Mouse (Mus musculus) brain, adult 2 months (tissue): ENCODE data around the gene Arl15.

Experiments used
- DNase-seq: peaks from one replicate; pipeline ENCODE4 v3.0.0; 2011; ENCODE audit warnings: low read depth, low spot score

The Arl15 gene

DNA sequence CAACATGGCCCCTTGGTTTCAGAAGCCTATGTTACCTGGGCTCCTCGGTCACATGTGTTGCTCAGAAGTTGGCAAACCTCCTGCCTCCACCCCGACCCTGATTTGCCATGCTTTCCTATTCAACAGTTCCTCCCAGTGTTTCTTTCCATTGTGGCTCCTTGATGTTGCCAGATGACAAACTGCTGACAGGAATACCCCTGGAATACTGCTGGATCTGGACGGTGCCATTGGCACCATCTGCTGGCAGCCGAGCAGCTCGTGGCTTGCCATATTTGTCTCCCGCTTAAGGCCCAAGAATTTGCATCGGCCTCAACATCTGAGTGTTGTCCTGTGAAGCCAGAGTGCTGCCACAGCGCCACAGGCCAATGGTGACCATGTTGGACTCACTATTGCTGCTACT is 348.5 kb downstream of the Arl15 start:
- DNase-seq, result peak; percentile 33

DNA sequence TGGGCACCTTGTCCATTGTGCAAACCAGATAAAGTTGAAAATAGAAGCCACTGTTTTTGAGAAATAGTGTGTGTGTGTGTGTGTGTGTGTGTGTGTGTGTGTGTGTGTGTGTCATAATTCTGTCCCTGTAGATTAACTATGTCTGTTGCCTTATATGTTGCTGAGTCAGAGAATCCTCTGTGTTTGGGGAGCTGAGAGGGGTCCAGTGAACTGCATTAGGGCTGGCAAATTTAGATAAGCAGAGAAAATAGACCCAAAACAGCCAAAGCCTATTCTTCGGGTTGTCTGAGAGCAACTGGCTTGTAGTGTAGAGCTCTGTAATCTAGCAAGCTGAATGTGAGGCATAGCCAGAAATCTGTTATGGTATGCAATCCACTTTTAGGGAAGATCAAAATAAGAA is 348.9 kb downstream of the Arl15 start:
- no peak for DNase-seq

DNA sequence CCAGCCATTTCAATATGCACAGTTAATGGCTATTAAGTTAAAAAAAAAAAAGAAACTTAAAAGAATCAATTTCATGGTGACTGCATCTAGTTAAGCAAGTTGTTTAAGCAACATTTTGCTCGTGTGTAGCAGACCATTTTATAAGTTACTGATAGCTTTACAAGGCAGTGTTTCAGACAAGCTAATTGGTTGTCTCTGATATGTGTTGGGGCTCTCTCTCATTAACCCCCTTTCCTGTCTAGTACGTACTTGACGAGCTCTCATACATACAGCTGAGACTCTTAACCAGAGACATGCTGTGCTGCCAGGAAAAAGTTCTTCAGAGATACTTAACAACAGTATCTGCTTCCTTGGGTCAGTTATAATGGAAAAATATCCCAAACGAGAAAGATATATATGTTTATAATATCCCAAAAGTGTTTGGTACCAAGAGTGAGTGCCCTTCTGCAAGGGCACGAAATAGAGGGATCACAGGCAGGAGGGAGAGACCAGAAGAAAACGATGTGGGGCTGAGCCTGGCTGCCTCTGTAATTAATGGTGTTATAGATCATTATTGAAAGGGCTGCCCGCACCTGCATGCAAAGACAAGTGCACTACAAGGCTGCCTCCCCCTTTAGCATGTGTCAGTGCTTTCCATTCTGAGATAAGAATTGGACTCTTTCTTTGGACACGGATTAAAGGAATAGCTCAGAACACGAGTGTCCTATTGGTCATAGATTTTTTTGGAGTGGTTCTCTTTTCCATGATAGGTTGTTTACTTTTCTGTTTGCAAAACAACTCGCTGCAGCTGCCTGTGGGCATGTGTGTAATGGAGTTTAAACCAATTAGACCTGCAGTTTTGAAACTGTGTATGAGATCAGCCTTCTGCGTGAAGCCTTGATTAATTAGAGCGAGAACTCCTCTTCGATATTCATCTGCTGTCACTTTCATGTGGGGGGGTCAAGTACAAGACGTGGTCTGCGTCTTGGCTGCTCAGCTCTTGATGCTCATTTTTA is 350.0 kb downstream of the Arl15 start:
- no peak for DNase-seq

DNA sequence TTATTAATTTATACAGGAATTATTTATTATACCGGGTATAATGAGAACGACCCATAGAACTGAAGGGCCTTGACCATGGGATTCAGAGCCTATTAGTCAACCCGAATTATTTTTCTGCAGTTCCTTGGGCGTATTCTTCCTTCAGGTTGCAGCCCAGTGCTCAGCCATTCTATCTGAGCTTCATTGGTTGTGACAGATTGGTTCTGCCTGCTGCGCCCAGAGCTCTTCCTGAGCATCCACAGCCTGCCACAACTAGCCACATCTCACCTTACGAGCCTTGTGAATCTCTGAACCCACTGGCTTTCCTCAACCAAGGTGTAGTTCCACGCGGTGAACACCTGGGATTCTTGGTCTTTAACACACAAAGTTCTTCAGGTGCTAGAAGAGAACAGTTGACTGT is 350.9 kb downstream of the Arl15 start:
- DNase-seq, result no peak

DNA sequence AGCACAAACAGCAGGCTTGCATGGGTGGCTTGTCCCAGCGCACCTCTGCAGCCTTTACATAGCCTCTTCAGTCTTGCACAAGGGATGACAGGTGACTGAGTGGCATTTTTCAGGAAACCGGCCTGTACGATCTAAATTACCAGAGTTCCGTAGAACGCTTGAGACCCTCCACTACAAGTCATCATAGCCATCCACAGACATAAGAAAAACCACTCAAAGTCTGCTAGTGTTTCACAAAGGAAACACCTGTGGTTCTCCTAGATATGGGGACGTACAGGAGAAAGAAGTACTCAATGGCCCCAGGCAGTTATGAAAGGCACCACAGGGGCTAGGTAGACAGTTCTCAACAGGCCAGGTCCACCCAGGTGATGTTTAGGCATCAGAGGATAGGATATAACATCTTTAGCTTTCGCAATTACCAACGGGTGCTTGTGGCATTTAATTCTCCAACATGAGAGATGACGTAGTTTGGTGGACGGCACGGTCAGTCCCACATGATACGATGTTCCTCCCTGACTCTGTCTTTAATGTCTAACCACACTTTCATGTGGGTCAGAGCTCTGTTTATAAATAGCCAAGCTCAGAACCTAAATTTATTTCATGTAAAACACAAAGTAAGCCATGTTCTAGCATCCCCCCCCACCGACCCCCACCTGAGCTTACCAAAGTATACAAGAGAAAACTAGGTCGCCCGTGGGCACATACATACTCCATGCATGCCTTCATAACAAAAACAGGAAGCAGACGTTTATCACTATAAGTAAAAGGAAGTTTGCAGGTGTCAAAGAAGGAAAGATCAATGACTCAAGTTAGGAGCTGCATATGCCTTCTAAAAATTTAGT is 356.8 kb downstream of the Arl15 start:
- DNase-seq, result no peak

DNA sequence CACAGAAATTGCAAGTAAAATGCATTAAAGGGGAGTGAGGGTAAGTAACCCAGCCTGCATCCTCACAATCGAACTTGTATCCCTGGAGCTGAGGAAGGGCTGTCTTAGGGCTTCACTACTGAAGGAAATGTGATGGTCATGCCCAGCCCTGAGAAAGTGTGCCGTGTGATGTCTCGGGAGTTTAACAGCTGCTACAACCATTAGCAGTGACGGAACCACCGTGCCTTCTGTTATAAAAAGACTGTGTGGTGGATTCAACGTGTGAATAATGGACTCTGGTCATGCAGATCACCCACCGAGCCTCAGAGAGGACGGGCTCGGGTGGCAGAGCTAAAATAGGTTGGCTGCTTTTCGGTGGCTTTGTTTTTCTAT is 357.4 kb downstream of the Arl15 start:
- DNase-seq, result no peak

DNA sequence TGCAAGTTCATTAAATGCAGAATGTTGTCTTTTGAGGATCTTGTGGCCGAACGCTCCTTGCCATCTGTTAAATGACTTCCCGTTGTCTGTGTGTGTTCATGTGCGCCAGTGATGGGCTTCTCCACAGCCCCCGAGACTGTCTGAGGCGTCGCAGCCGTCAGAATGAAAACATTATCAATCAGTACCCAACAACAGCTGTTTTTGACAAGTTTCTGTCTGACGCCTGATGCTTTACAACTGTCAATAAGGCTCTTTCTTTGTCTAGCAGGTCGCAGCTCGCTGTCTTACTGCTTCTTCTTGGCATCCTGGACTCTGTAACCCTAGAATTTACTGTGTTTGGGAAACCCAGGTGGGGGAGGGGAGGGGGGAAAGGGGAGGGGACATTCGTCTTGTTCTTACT is 362.4 kb downstream of the Arl15 start:
- no peak for DNase-seq

DNA sequence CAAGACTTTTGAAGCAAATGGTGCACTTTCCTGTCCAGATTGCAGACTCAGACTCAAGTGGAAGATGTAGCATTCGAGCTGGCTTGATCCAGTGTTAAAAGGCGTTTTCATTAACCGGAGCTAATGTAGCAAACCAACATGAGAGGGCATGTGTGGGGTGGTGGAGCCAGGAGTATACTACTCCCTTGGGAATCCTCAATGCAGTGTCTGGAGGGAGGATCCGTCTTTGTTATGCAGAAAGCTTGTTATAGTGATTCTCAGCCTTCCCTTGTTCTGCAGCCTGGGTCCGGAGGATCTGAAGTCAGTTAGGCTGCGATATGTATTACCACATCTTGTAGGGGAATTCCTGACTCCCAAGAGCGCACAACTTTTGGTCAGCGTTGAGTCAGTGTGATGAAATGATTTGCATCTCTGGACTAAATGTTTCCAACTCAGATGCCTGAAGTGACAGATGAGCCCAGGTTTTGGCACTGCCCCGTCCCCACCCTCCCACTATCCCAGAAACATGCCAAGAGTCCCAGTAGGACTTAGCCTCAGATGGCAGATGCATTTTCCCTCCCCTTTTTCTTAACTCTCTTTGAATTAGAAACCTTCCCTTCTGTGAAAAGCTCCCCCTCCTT is 363.9 kb downstream of the Arl15 start:
- peak; percentile 38 for DNase-seq

DNA sequence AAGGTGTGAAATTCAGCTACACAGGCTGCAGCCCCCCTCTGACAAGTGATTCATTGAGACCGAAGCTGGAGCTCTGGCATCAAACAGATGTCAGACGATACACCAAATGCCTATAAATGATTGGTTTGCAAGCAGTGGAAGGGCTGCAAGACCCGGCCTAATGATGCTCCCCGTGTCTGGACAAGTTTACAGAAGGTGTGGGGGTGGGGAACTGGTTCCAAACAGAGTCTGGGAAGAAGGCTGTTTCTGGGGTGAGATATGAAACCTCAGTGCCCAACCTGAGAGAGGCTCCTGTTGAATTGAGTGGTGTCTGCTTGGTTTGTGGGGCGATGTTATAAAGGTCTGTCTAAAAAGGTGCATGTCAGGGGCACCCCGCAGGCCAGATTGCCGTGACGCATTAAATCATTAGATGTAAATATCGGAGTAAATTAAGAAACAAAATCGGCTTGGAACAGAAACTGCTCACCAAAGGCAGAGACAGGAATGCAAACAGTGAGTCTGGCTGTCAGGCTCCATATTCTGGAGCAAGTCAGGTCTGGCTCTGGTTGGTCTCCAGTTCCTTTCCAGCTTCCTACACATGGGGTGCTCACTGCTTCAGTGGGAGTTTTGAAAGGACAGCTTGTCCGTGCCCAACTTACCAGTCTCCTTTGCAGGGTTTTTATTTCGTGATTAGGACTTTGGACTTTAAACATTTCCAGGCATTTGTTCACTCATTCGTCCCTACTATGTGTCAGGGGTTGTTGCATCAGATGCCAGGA is 365.5 kb downstream of the Arl15 start:
- DNase-seq, result peak; percentile 46

DNA sequence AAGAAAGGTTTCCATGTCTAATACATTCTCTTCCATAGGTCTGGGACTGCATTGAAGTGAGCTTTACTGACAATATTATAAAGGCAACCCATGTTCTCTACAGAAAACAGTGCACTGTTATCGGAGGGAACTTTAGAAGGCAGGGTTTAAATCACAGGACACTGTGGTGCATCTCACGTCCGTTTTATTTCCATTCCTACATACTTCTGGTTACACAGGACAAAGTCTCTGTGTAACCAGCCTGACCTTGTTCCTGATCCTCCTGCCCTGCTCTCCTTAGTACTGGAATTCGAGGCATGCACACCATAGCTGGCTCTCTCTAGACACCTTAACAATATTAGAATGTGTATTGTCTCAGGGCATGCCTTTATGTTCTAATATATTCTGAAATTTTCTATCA is 368.4 kb downstream of the Arl15 start:
- DNase-seq, result no peak

DNA sequence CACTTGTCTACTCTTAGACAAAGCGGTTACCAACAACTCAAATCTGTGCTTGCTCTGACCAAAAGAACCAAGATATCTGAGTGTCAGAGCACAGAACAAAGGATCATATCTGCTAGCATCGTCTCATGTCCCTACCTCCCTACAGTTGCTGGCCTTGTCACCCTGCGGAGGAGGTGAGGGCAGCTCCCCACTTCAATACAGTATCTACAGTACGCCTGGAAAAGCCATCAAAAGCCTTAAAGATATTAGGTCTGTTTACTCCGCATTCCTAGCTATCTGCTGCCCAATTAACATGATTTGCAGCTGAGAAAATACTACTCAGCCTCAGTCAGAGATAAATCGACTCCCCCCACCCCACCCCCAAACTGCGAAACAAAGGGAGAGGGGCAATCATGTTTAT is 371.3 kb downstream of the Arl15 start:
- no peak for DNase-seq

DNA sequence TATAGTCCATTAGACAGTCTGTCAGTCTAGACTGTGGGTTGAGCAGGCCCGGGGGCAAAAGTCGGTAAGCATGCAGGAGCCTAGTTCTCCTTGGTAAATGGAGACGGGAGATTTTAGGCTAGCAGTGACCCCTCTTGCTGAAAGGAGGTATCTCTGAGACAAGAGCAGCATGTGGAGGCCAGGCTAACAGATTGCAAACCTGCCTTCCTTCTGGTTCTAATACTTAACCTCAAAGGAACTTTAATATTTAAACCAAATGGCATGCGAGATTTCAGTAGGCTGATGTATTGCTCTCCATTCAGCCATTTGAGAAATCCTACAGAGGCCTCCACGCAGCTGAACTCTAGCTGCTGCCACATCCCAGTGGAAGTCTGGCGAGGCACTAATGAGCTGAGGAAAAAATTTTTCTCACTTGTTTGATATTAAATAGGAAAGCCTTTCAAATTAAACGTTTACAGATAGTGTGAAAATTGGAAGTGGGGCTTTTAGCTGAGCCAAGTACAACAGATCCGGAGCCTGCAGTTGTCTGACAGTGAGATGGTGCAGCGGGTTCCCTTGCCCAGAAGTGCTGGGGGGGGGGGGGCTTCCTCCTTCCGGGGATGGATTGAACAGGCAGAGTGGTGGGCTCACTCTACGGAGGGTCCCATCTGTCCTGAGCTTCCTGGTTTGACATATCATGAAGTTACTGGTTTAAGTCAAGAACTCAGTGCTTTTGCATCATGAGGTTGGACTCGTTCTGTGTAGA is 372.3 kb downstream of the Arl15 start:
- DNase-seq, result no peak

DNA sequence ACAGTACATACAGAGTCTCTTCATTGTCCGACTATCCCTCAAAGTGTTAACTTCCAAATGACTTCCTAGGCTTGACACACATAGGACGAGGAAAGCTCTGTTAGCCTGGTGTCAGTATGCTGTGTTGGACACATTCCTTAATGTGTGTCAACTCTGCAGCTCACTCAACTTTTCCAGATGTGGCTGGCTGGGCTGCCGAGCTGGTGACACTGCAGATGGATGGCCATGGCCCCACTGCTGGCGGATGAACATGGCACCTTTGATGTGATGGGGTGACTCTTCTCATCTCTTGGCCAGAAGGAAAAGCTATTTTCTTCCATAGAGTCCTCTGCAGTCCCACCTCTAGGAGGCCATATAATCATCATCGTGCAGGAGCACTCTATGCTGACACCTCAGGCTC is 375.8 kb downstream of the Arl15 start:
- DNase-seq, result no peak

DNA sequence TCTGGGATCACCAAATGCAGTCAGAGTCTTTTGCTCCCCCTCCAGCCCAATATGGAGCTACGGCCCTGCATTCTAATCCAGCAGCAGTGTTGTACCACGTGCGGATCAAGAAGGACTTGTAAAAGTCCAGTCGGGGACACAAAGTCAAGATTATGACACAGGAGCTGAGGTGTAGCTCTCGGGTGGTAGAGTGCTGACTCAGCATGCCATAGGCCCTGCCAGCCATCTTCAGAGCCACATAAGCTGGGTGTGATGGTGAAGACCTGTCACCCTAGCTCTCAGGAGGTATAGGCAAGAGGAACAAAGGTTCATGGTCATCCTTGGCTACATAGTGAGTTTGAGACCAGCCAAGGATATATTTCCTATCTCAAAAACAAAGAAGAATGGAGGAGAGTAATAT is 377.2 kb downstream of the Arl15 start:
- DNase-seq, result no peak

DNA sequence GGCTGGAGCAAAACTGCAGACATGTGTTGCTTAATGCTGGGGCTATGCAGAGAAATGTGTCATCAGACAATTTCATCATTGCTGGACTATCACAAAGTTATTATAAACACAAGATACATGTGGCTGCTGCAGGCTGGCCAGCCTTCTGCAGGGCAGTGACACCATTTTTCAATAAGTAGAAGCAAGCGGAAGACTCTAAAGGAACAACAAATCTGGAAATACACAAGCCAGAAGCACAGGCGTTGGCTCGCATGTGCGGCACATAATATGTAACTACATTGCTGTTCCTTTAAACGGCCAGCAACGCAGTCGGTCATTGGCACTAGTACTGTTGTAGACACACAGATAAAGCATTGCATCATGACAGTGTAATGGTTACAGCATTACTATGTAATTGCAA is 393.8 kb downstream of the Arl15 start:
- DNase-seq, result no peak

DNA sequence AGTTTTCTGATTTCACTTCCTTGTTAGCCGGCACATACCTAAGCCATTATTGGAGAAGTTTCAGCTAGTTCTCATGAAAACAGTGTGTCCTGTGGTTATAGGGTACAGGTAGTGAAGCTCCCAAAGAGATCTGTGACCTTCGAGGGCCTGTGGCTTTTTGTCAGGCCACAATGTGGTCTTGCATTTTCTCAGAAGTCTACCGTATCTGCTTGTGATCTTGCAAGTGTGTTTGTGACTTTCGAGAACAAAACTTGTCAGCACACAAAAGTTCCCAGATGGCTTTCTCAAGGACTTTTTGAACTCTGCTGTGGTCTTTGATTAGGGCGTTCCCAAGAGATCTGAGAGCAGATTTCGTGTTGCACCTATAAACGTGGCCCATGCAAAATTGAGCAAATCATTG is 394.5 kb downstream of the Arl15 start:
- no peak for DNase-seq

DNA sequence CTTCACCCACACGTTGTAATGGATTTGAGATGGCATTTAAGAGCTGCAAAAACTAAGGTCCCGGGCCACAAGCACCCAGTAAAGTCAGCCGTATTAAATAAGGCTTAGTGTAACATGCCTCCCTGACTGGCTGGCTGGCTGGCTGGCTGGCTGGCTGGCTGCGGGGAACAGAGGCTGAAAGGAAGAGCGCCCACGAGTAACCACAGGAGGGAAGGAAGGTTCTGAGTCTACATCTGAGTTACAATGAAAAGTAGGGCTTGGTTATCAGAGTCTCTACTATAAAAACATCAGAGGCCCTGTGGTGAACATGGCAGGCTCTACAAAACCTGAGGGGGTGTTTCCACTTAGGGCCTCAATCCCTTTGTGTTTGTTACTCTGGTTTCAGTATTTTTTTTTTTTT is 395.1 kb downstream of the Arl15 start:
- DNase-seq, result no peak

DNA sequence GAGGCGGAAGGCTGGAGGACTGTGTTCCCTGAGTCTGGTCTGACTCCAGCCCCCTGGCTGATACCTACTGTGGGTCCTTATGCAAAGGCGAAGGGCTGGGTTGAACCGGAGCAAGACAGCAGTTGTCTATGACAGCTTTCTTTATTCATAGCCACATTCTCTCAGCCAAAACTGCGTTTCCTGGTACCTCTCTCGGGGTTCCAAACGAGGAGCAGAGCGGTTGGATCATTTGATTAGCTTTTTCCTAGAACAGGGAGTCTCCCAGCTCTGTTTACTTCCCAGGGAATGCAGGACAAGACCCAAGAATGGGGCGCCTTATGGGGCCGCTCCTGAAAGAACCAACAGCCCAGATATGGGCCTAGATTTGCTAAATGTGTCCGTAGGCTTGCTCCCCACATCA is 396.6 kb downstream of the Arl15 start:
- no peak for DNase-seq

DNA sequence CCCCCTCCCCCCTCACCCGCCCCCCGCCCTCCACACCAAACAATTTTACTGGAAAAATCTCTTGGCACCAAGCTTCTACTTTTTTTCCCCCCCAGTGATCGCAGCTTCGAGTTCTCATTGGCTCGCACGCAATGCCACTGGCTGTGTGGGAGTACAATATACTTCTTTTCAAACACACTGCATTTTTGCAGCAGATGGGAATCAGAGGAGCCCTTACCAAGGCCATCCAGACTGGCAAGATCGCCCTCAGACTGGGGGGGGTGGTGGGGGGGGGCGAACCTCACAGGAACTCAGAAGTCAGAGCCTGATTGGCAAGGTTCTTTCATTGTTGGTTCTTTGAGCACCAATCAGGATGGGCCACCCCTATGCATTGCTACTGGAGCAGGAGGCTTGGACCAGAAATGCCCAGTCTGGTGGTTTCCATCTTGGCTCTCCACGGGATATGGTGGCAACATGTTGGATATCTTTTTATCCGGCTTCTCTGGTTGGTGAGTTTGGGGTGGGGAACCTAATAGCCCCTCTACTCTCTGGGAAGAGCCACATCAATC is 404.0 kb downstream of the Arl15 start:
- DNase-seq, result peak; percentile 31

DNA sequence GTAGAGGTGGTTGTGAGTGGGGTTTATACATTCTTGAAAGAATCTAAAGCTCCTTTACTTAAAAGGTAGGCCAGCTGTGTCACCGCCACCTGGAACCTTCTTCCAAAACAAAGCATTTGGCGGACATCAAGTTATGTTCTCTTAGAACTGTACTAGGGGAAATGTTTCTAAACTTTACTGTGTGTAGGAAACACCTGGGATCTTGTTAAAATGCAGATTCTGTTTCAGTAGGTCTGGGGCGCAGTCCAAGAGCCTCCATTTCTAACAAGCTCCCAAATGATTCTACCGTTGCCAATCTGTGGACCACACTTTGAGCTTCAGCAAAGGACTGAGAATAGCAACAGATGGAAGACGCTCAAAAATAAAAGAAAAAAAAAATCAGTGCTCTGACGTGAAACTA is 405.4 kb downstream of the Arl15 start:
- peak; percentile 66 for DNase-seq

DNA sequence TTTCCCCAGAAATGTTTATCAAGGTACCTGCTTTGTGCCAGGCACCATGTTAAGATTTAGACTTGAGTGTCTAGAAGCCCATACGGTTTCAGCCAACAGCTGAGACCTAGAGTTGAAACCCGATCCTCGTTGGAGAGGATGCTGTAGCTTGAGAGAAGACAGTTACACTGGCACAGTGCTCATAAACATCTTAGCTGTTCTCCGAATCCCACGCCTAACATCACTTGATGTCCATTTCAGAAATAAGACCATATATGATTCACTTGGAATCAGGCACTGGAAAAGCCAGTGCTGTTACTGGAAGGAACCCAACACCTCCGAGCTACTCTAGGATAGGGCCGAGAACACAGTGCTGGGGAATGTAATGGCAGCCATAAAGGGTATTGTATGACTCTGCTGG is 406.2 kb downstream of the Arl15 start:
- peak; percentile 10 for DNase-seq
